21 mouse cellular contexts compared by ENCODE assay signal in genomic region chr8:80669277-80669901, GRCm38 (mm10). TPM values are rescaled to one million over a fixed set of nuclear protein-coding genes. Genes with fewer than 3 reads are reported as not detected.
DNase-seq lines count a peak whose midpoint lies in the region; ATAC-seq lines count a peak whose summit lies in the region.
"Had no signal": no experiment of that assay in that cellular context is flagged by ENCODE, and none has a peak within 500 bp of the region (broad histone marks: within the 10 kb centered on the region; RNA-seq: fewer than 3 reads in every experiment).

No protein-coding gene starts in this region.

- DNase-seq in intestine, embryonic 14.5 days (ENCODE audit: low spot score), result no peak
- DNase-seq in liver, embryonic 13.5 days, result no peak
- peak; percentile 1 for DNase-seq in lung, postnatal 14 days
- DNase-seq in right cerebral cortex, postnatal 25 days, result no peak
- no peak for DNase-seq in retina, embryonic 14.5 days (ENCODE audit: low spot score)
- DNase-seq: cerebellum, postnatal 14 days; gastrocnemius, postnatal 36 days; heart, postnatal 14 days; kidney, adult 8-10 months; kidney, postnatal 36 days; right cerebral cortex, postnatal 4 days; thymus, postnatal 25 days had no signal

- no peak overlapping the region for H3K27ac ChIP-seq in intestine, embryonic 14.5 days (ENCODE audit: low read depth)
- H3K27ac ChIP-seq in intestine, embryonic 16.5 days (ENCODE audit: low read length), result no peak overlapping the region
- H3K27ac ChIP-seq in liver, embryonic 13.5 days, result peak overlapping the region; percentile 34; the same call in 1 of the 2 replicates
- H3K27ac ChIP-seq in stomach, embryonic 15.5 days, result no peak overlapping the region
- H3K27ac ChIP-seq in hindbrain, embryonic 12.5 days, result no peak overlapping the region
- H3K27ac ChIP-seq: heart, embryonic 10.5 days; hindbrain, embryonic 15.5 days; neural tube, embryonic 12.5 days had no signal

- H3K4me1 ChIP-seq in intestine, embryonic 14.5 days (replicated peaks; ENCODE audit: control insufficient read depth, insufficient read depth, low read length), result no peaks in the 10 kb centered on the region; the same call in 1 of the 2 replicates
- no peaks in the 10 kb centered on the region for H3K4me1 ChIP-seq in intestine, embryonic 16.5 days (ENCODE audit: control insufficient read depth, insufficient read depth, low read length)
- peaks cover 12% of the 10 kb centered on the region for H3K4me1 ChIP-seq in liver, embryonic 13.5 days (replicated peaks)
- H3K4me1 ChIP-seq in stomach, embryonic 15.5 days, result peaks cover 5% of the 10 kb centered on the region; the same call in 1 of the 2 replicates
- H3K4me1 ChIP-seq in hindbrain, embryonic 12.5 days, result no peaks in the 10 kb centered on the region
- H3K4me1 ChIP-seq: heart, embryonic 10.5 days; hindbrain, embryonic 15.5 days; neural tube, embryonic 12.5 days had no signal

- H3K27me3 ChIP-seq in intestine, embryonic 14.5 days (replicated peaks; ENCODE audit: control insufficient read depth, insufficient read depth, low read length), result no peaks in the 10 kb centered on the region
- H3K27me3 ChIP-seq in intestine, embryonic 16.5 days (replicated peaks; ENCODE audit: control insufficient read depth, insufficient read depth, low read length), result no peaks in the 10 kb centered on the region
- H3K27me3 ChIP-seq in liver, embryonic 13.5 days, result no peaks in the 10 kb centered on the region
- H3K27me3 ChIP-seq in stomach, embryonic 15.5 days (replicated peaks), result no peaks in the 10 kb centered on the region
- no peaks in the 10 kb centered on the region for H3K27me3 ChIP-seq in hindbrain, embryonic 12.5 days
- H3K27me3 ChIP-seq: hindbrain, embryonic 15.5 days; neural tube, embryonic 12.5 days had no signal

- peak overlapping the region; percentile 26 for H3K4me2 ChIP-seq in intestine, embryonic 14.5 days (ENCODE audit: low read length)
- no peak overlapping the region; the same call in 1 of the 2 replicates for H3K4me2 ChIP-seq in intestine, embryonic 16.5 days (ENCODE audit: low read depth, low read length)
- H3K4me2 ChIP-seq in liver, embryonic 13.5 days, result no peak overlapping the region
- H3K4me2 ChIP-seq in stomach, embryonic 15.5 days, result peak overlapping the region; percentile 33; the same call in 1 of the 2 replicates
- no peak overlapping the region for H3K4me2 ChIP-seq in hindbrain, embryonic 12.5 days (replicated peaks)
- H3K4me2 ChIP-seq: hindbrain, embryonic 15.5 days; midbrain, embryonic 11.5 days; neural tube, embryonic 12.5 days had no signal

- no peak overlapping the region for H3K4me3 ChIP-seq in intestine, embryonic 14.5 days (ENCODE audit: low read depth, low read length)
- no peak overlapping the region for H3K4me3 ChIP-seq in intestine, embryonic 16.5 days (ENCODE audit: low read length)
- H3K4me3 ChIP-seq in liver, embryonic 13.5 days (replicated peaks), result no peak overlapping the region
- H3K4me3 ChIP-seq in stomach, embryonic 15.5 days (replicated peaks), result no peak overlapping the region
- no peak overlapping the region for H3K4me3 ChIP-seq in hindbrain, embryonic 12.5 days
- H3K4me3 ChIP-seq: heart, embryonic 10.5 days; hindbrain, embryonic 15.5 days; neural tube, embryonic 12.5 days had no signal

- 43% methylated on average over 17 of the region's 17 CpGs for WGBS in intestine, embryonic 14.5 days
- WGBS in intestine, embryonic 16.5 days, result 54% methylated on average over 17 of the region's 17 CpGs
- WGBS in liver, embryonic 13.5 days (ENCODE audit: insufficient replicate concordance), result 53% methylated on average over 17 of the region's 17 CpGs
- WGBS in stomach, embryonic 15.5 days, result 44% methylated on average over 17 of the region's 17 CpGs
- WGBS in hindbrain, embryonic 12.5 days, result 80% methylated on average over 17 of the region's 17 CpGs

- H3K36me3 ChIP-seq in intestine, embryonic 14.5 days (ENCODE audit: control insufficient read depth, insufficient read depth, low read length), result no peaks in the 10 kb centered on the region
- H3K36me3 ChIP-seq in intestine, embryonic 16.5 days (ENCODE audit: control insufficient read depth, insufficient read depth, low read length), result no peaks in the 10 kb centered on the region
- no peaks in the 10 kb centered on the region for H3K36me3 ChIP-seq in liver, embryonic 13.5 days
- H3K36me3 ChIP-seq in stomach, embryonic 15.5 days, result no peaks in the 10 kb centered on the region
- no peaks in the 10 kb centered on the region for H3K36me3 ChIP-seq in hindbrain, embryonic 12.5 days
- H3K36me3 ChIP-seq: heart, embryonic 10.5 days; hindbrain, embryonic 15.5 days; neural tube, embryonic 12.5 days had no signal

- no peak overlapping the region for H3K9ac ChIP-seq in intestine, embryonic 14.5 days (ENCODE audit: low read length)
- no peak overlapping the region for H3K9ac ChIP-seq in intestine, embryonic 16.5 days (ENCODE audit: low read depth, low read length)
- H3K9ac ChIP-seq in liver, embryonic 13.5 days, result no peak overlapping the region
- H3K9ac ChIP-seq in stomach, embryonic 15.5 days, result no peak overlapping the region
- no peak overlapping the region for H3K9ac ChIP-seq in hindbrain, embryonic 12.5 days
- H3K9ac ChIP-seq: hindbrain, embryonic 15.5 days; neural tube, embryonic 12.5 days had no signal

- no peaks in the 10 kb centered on the region for H3K9me3 ChIP-seq in intestine, embryonic 14.5 days (ENCODE audit: control insufficient read depth, low read length)
- H3K9me3 ChIP-seq in intestine, embryonic 16.5 days (ENCODE audit: control insufficient read depth, low read length), result no peaks in the 10 kb centered on the region
- H3K9me3 ChIP-seq in liver, embryonic 13.5 days (replicated peaks), result no peaks in the 10 kb centered on the region
- no peaks in the 10 kb centered on the region for H3K9me3 ChIP-seq in stomach, embryonic 15.5 days
- H3K9me3 ChIP-seq in hindbrain, embryonic 12.5 days (replicated peaks), result no peaks in the 10 kb centered on the region
- H3K9me3 ChIP-seq: heart, embryonic 10.5 days; hindbrain, embryonic 15.5 days; neural tube, embryonic 12.5 days had no signal

- 0 out of 2 replicates have a peak, but pooled peaks have one; percentile 32 for ATAC-seq in intestine, embryonic 14.5 days (replicated peaks; ENCODE audit: low FRiP score, low TSS enrichment, low read depth)
- ATAC-seq in intestine, embryonic 16.5 days, result no peak
- no peak for ATAC-seq in liver, embryonic 13.5 days (ENCODE audit: low read depth)
- ATAC-seq in stomach, embryonic 15.5 days (ENCODE audit: insufficient read depth, low FRiP score, low read depth), result 0 out of 2 replicates have a peak, but pooled peaks have one; percentile 31
- no peak for ATAC-seq in hindbrain, embryonic 12.5 days (ENCODE audit: low FRiP score)
- ATAC-seq: CD4-positive, CD25-positive, alpha-beta regulatory T cell, adult 4 months had no signal

RNA-seq across cellular contexts. Expression of gene Frem3, which starts 58.5 kb away (rescaled TPM):
- polyA plus RNA-seq in intestine, embryonic 14.5 days (2014; fragmentation: Nextera tagmentation; extraction: Ambion mirVana), result 0.20 and 0.24 TPM in 2 replicates
- 0.02 and 0.06 TPM in 2 replicates for polyA plus RNA-seq in intestine, embryonic 16.5 days (2015; fragmentation: Nextera tagmentation; extraction: Ambion mirVana)
- polyA plus RNA-seq in liver, embryonic 13.5 days (2015; fragmentation: Nextera tagmentation; extraction: Ambion mirVana), result 0.18 and 0.20 TPM in 2 replicates
- polyA plus RNA-seq in stomach, embryonic 15.5 days (2015; fragmentation: Nextera tagmentation; extraction: Ambion mirVana), result 0.08 and 0.14 TPM in 2 replicates
- not detected in 2 replicates for polyA plus RNA-seq in hindbrain, embryonic 12.5 days (2016; fragmentation: Nextera tagmentation; extraction: Ambion mirVana)
- polyA plus RNA-seq: CD4-positive, CD25-positive, alpha-beta regulatory T cell, adult 4 months; forebrain, embryonic 11.5 days; heart, embryonic 10.5 days had no signal

Comparison
In these comparisons a context has a peak if more than half of its experiments do, and no peak if none do; other contexts are left out.
1. ATAC-seq: peak in intestine, embryonic 14.5 days (single experiment) and stomach, embryonic 15.5 days (single experiment); none in intestine, embryonic 16.5 days (single experiment), liver, embryonic 13.5 days (single experiment) and hindbrain, embryonic 12.5 days (single experiment).
2. H3K4me2 ChIP-seq: peak in intestine, embryonic 14.5 days (single experiment) and stomach, embryonic 15.5 days (single experiment); none in intestine, embryonic 16.5 days (single experiment), liver, embryonic 13.5 days (single experiment) and hindbrain, embryonic 12.5 days (single experiment).